Mouse (Mus musculus) heart, postnatal 36 days (tissue): Measurements from ENCODE around the gene Cep68. TPM values are rescaled to one million over a fixed set of nuclear protein-coding genes. Genes with fewer than 3 reads are reported as not detected.
"Not testable (repeated sequence)": the region's sequence is repeated elsewhere in the genome, so short reads cannot be mapped to it uniquely, and the experiment has no call there.

Experiments used
- DNase-seq, 2 experiments: peaks; one replicate each; pipeline ENCODE4 v3.0.0; 2021 to 2022
- intact Hi-C: fragments of 180-260 bp; cut with DNase I; formaldehyde crosslinking; loops from one replicate; pipeline ENCODE4 v1.15.1; 2025
- total RNA-seq, 2 experiments: library from RNA; stranded (reverse); gene quantifications; 2 replicates each; pipeline ENCODE4 v1.2.3; 2021

The Cep68 gene
- total RNA-seq, 2 experiments from 2014 or later = 41.8 to 47.5 TPM

DNA sequence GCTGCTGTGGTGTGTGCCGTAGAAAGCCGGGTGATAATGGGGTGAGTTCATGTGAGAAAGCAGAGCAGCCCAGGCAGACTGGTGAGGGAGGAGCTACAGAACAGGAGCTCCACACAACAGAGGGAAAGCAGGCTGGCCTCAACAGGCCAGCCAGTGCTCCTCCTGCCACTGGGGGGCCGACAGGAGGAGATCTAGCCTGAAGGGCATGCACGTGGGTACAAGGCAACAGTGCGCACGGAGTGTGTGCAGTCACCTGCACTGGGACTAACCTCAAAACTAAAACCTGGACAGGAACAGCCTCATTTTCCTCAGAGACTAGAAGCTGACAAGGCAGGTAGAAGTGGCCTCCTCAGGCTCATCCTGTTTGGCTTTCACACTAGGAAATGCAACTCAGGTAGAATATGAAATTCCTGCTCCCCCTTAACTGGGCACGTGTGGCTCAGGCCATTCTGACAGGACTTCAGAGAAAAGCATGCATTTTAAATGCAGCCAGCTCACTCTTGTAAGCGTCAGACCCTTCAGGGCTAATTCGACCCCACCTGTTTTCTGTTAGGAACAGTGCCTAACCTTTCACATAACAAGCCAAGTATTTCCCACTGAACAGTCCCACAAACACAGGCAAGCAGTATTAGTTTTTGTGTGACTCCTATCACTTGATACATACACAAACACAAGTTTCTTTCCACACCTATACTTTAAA lies 5.9 kb downstream of the Cep68 start:
- no peak for DNase-seq
- intact Hi-C loops = loop anchor here (10.0 kb wide), 3 partner anchors 291 to 419 kb away; no protein-coding TSS in a partner anchor

DNA sequence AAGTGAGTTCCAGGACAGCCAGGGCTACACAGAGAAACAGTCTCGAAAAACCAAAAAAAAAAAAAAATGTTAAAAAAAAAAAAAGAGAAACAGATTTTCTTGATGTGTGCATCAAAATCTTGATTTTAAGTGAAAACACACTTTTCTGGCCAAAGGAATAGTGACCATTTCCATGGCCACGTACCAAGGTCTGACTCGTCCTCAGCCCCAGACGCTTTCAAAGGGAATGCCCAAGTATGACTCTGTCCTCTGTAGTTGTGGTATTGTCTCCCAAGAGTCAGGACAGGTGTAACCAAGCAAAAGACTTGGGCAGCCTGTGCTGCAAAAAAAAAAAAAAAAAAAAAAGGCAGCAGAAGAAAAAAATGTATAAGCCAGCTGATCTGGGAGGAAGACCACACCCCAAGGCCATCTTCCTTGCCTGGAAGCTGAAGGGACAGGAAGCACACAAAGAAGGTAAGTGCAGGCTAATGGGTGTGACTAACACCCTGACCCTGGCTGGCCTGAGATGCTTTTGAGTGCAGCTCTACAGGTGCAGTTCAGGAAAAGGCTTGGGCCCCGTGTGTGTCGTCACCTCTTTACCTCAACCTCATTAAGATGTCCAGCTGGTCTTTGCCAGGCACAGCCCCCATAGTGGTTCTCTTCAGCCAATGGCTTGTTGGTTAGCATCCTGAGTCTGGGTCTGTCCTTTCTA lies 6.7 kb downstream of the Cep68 start:
- DNase-seq = no peak
- intact Hi-C loops = loop anchor here (10.0 kb wide), 3 partner anchors 292 to 418 kb away; no protein-coding TSS in a partner anchor

DNA sequence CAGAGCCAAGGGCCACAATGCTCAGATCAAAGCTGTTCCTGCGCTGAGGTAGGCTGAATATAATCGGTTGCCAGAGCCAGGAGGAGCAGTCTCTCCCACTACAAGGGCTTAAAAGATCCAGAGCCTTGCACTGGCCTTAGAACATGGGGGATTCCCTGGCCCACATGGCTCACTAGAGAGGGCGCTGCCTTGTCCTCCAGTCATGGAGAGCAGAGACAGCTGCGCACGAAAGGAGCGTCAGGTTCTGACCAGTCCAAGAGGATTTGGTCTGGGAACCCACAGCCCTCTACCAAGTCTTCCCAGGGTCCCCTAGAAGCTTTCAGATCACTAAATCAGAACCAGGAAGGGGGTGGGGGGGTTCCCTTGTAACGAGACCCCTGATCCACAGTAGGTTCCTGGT lies 7.9 kb downstream of the Cep68 start:
- intact Hi-C loops = loop anchor here (10.0 kb wide), 3 partner anchors 293 to 417 kb away; no protein-coding TSS in a partner anchor

DNA sequence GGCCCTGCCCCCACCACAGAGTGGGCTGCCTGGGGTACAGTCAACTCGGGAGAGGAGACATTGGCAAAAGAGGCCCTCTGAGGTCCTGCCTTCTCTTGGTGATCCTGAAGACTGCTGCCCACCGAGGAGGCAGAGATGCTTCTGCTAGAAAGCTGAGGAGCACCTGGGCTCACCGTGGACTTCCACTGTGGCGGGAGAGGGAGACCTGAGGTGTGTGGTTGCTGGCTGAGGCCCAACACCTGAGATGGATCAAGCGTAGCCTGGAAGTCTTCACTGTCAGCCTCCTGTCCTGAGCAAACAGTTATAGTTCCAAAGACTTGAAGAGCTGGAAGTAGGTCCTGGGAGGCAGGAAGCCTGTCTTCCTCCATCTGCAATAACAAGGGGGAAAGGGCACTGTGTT lies 8.9 kb downstream of the Cep68 start:
- DNase-seq = no peak
- intact Hi-C loops = loop anchor here (10.0 kb wide), 3 partner anchors 294 to 416 kb away; no protein-coding TSS in a partner anchor

More for the DNA sequence above, 7.9 kb downstream of the Cep68 start:
- no peak for DNase-seq

DNA sequence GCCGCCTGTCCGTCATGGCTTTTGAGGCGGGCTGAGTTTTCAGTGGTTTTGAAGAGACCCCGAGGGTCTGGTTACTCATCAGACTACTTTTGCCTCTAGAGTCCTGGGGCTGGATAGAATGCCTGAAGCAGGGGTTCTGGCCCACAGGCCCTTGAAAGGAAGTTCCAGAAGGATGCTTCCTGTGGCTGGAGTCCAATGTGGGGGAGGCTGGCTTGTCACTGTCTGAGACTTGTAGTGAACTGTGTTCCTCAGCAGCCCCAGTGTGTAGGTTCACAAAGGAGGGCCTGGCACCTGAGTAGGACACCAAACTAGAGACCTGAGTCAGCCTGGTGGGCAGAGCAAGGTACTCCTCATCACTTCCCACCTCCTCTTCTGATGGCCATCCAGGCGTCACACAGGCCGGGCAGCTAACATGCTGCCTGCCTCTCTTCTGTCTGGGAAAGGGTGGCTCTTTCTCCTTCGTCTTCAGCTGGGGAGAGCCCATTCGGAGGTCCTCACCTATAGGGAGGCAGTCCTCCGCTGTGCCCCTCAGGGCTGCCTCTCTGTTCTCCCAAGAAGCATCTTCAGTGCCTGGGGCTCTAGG lies 9.9 kb downstream of the Cep68 start:
- no peak for DNase-seq
- intact Hi-C loops = no loop called here

DNA sequence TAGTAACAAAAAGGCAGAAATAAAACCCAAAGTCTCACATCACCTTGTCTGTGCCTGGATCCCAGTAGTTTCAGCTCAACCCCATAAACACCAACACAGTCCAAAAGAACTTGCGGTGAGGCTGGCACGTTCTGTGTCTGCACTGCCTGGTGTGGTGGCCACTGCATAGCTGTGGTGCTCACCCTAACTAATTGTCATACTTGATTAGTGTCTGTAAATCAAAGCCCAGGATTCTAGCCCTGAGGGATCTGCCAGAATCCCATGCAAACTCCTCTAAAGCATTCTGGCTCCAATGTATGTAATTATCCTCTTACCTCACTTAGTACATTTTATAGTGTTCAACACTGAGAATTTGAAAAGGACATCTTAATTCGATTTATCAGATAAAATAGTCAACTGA lies 11.3 kb downstream of the Cep68 start:
- intact Hi-C loops = no loop called here
- DNase-seq = no peak

DNA sequence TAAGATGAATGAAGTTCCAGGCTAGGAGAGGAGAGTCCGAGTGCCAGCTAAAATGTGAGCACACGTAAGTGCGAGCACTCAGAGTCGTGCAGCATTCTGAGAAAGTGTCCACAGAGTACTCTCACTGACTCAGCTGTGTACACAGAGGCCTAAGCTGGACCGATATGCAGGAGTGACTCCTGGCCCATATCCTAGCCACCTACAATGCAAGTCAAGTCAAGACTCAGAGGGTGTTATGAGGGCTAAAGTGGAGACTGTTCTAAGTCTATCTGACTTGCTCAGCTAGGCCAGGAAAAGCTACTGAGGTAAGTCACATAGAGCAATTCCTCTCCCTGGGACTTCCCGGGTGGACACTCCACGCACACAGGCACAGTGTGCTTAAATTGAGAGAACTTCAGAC lies 12.2 kb downstream of the Cep68 start:
- intact Hi-C loops = no loop called here
- DNase-seq = no peak

DNA sequence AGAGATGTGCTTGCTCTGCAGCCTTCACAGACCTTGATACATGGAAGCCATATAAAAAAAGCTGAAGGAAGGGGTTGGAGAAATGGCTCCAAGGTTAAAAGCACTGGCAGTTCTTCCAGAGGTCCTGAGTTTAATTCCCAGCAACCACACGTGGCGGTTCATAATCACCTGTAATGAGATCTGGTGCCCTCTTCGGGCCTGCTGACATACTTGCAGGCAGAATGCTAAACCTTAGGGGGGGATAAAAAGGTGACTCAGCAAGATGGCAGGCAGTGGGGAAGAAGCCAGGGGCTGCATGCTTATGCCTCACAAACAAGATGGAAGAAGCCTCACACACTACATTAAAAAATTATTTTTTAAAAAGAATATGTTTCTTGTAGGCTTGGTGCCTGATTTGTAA lies 15.0 kb downstream of the Cep68 start:
- DNase-seq = no peak
- intact Hi-C loops = no loop called here

DNA sequence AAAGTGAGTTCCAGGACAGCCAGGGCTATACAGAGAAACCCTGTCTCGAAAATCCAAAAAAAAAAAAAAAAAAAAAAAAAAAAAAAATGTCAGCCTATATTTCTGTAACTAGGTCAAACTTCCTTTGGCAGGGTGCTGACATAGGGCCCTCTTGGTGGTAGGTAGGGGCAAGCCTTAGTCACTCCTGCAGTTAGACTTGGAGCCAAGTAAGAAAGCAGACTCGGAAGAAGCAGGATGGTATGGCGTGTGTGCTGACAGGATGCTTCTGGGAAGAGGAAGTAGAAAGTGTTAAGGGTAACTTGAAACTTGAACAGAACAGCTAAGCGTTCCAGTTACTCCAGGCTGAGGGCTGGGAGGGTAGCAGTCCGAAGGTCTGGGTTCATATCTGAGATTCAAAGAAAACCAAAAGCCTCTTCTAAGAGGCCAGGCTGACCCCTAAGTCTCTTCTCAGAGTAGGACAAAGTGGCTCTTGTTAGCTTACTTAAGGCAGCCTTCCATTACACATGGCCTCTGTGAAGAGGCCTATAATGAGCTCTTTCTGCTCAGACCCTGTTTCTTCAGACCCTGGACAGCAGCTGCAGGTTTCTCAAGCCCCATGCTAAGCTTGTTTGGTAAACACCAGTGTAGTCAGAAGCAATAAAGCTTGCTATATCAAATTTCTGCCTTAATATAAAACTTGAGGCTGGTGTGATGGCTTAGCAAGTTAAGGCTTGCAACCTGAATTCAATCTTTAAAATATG lies 17.0 kb downstream of the Cep68 start:
- intact Hi-C loops = no loop called here
- DNase-seq = no peak

DNA sequence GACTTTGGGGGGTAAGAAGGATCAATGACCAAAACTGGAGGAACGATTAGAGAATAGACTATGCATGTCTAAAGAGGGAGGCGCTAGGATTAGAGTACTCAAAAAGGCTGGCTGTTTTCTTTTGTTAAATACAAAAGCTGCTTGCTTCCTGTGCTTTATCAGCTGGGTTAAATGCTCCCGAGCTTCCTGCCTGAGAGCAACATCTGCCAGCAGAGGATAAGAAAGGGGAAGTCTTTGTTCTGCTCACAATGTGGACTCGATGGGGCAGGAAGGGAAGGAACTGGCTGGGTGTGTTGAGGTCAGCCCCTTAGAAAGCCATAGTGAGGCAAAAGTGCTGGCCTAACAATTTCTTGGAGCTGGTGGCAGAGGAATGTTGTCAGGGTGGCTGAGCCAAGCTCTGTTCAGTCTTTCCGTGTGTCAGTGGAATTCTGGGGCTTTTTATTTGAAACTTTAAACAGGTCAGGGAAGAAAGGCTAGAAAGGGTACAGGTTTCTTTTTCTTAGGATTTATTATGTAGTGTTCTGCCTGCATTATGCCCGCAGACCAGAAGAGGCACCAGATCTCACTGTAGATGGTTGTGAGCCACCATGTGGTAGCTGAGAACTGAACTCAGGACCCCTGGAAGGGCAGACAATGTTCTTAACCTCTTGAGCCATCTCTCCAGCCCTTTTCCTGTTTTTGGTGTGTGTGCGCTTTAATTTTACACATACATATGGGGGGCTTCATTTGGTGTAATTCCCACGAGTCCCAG lies 17.9 kb downstream of the Cep68 start:
- peak; percentile 50 to 61 for DNase-seq
- intact Hi-C loops = loop anchor here (2.0 kb wide), 1 partner anchor 15 kb away; no protein-coding TSS in a partner anchor

DNA sequence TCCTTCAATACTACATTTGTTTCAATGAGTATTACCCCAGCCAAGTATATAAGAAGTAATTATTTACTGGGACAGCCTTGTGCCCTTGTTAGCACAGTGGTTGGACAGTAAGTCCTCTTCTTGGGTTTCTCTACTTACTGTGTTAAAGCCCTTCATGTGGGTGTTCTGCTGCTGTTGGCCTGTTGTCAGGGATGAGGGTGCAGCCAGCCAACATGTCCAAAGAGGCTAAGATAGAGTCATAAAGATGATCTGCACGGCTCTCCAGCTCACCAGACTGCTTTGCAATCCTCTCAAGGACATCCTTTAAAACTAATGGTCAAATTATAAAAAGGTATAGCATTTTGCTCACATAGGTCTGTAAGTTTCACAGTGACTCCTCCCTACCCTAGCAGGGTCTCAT lies 18.9 kb downstream of the Cep68 start:
- DNase-seq = no peak
- intact Hi-C loops = loop anchor here (2.0 kb wide), 1 partner anchor 17 kb away; no protein-coding TSS in a partner anchor

DNA sequence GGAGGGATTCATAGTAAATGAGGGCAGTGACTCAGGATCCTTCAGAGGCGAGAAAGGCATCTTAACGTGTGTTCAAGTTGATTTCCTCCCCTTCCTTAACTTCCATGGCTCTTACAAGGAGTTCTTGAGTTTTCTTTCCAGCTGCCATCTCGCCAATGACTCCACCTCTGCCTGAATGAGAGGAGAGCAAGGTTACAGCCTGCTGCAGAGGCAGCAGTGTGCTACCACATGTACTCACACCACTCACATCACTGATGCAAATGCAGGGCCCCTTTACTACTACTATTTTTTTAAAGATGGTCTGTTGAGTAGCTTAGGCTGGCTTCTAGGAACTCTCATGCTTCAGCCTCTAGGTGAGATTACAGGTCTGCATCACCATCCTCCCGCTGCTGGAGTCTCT lies 19.9 kb downstream of the Cep68 start:
- intact Hi-C loops = no loop called here
- no peak for DNase-seq

DNA sequence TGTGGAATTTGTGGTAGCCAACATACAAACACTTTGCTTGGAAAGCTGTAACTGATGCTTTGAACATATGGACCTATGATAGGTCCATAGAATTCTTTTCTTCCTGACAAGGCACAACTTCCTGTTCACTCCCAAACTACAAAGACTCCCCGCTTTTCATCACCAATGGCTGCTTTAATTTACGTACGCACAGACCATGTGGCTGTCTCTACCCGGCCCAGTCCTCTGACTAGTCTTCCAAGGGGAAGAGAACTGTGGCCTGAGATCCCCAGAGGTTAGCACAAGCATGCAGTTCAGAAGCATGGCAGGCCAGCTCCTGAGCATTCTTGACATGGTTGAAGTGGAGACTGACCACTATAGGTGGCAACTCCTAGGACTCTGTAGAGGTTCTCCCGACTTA lies 20.6 kb downstream of the Cep68 start:
- intact Hi-C loops = no loop called here

DNA sequence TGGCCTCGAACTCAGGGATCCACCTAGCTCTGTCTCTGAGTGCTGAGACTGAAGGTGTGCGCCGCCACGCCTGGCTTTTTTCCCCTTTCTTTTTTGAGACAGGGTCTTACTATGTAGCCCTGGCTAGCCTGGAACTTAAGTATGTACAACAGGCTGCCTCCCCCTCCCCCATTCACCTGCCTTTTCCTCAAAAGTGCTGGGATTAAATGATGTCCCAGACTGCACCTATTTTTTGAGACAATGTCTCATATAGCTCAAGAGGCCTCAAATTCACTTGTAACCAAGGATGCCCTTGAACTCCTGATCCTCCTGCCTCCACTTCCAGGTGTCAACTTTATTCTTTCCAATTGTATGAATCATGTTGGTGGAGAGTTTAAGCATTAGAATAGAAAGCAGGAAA lies 23.3 kb downstream of the Cep68 start:
- DNase-seq = no peak
- intact Hi-C loops = no loop called here

More for the DNA sequence above, 20.6 kb downstream of the Cep68 start:
- DNase-seq = no peak

DNA sequence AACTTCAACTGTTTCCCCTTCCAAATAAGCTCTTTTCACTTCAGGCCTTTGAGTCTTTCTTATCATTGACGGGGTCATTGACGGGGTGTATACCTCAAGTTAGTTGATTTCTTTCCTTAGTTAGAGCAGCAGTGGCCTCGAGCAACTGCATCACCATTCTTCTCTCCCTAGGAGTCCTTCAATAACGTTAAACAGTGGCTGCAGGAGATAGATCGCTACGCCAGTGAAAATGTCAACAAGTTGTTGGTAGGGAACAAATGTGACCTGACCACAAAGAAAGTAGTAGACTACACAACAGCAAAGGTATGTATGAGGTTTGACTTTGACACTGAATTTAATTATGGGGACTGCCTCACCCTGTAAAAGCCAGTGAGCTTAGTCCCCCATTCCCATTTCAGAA lies 25.0 kb downstream of the Cep68 start:
- intact Hi-C loops = no loop called here
- no peak for DNase-seq

DNA sequence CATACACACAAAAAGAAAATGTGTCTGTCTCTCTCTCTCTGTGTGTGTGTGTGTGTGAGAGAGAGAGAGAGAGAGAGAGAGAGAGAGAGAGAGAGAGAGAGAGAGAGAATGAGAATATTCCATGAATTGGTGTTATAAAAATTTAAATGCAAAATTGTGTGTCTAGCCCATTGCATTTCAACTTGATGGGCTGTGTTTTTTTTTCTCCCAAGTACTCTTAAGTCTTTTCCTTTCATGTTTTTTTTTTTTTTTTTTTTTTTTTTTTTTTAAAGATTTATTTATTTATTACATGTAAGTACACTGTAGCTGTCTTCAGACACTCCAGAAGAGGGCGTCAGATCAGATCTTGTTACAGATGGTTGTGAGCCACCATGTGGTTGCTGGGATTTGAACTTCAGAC lies 27.6 kb downstream of the Cep68 start:
- intact Hi-C loops, DNase-seq: not testable (repeated sequence)

DNA sequence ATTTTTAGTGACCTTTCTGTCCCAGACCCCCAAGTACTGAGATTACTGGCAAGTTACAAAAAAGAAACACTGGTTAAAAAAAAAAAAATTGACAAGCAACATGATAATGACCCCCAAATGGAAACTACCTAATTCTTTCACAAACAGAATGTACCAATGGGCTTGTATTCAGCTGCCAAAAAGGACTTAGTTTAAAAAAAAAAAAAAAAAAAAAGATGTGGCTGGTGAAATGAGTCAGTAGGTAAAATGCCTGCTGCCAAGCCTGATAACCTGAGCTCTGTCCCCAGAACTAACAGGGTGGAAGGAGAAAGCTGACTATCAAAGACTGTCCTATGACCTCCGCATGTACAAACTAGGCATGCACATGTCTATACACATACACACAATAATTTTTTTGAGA lies 32.0 kb downstream of the Cep68 start:
- intact Hi-C loops = no loop called here
- DNase-seq = no peak

DNA sequence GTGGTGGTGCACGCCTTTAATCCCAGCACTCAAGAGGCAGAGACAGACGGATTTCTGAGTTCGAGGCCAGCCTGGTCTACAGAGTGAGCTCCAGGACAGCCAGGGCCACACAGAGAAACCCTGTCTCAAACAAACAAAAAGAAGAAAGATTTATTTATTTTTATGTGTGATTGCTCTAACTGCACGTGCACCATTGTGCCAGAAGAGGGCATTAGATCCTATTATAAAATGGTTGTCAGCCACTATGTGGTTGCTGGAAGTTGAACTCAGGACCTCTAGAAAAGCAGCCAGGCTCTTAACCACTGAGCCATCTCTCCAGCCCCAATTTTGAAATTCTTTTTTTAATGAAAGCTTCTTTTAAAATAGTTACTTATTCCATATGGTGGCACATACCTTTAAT lies 32.8 kb downstream of the Cep68 start:
- DNase-seq = no peak
- intact Hi-C loops = no loop called here

DNA sequence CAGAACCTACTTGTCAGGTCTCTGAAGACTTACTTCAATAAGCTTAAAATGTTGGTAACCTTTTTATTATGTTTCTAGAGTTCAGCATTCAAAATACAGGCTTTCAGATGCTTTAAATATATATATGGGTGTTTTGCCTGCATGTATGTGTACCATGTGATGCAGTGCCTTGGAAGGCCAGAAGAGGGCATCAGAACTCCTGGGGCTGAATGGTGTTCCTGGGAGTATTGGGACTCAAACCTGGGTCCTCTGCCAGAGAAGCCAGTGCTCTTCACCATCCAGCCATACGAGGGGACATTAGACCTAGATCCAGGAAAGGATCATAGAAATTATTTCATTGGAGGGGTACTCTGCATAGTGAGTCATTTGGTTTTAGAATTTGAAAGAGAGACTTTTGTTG lies 34.5 kb downstream of the Cep68 start:
- intact Hi-C loops = no loop called here
- peak in 1 of 2 experiments; percentile 54 for DNase-seq

DNA sequence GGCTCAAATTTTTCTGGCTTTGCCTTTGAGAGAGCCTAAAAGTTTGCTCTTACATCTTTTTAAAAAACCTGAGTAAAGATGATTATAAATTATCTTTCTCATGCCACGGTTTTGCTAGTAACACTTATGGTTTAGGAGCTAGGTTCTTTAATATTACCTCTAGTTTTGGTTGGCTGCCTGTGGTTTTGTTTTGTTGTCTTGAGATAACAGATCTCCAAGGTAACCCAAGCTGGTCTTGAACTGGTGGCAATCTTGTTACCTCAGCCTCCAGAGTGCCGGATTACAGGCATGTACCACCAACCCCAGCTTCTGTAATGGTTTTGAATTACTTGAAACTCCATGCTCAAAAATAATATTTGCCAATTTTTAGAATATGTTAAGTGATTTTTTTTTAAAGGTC lies 37.4 kb downstream of the Cep68 start:
- no peak for DNase-seq
- intact Hi-C loops = no loop called here
